In the genomic region with DNA sequence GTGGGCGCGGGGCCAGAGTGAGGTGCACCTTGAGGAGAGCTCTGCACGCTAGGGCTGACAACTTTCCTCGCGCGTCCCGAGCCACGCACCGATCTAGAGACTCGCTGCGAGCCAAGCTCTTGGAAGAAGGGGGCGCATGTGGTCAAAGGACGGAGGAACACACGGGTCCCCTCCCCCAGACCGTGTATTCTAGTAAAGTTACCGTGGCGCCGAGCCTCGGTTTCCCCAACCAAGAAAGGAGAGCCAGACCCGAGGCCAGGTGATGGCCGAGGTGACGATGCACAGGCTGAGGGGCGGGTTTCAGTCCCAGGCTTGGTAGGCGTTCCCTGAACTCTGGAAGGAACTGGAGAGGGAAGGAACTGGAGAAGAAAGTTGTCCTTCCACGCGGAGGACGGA, we compare ENCODE assay signal across 8 mouse cellular contexts. TPM values are rescaled to one million over a fixed set of nuclear protein-coding genes. Genes with fewer than 3 reads are reported as not detected.
DNase-seq lines count a peak whose midpoint lies in the region; ATAC-seq lines count a peak whose summit lies in the region.

No protein-coding gene starts in this region.

- WGBS in heart, embryonic 14.5 days, result under 1% methylated on average over 27 of the region's 27 CpGs

- no peaks in the 10 kb centered on the region for H3K36me3 ChIP-seq in heart, embryonic 14.5 days (ENCODE audit: control insufficient read depth, insufficient read depth, low read length)

- peaks cover under 1 to 17% of the 10 kb centered on the region in 2 experiments; a peak in 3 of 4 replicates for H3K4me1 ChIP-seq in heart, embryonic 14.5 days (ENCODE audit: control insufficient read depth in 2 of 2, insufficient read depth in 2 of 2, low read length in 2 of 2)

- intact Hi-C loops in left cerebral cortex, postnatal 14 days (cut with DNase I), result no loop called here

- H3K9me3 ChIP-seq in heart, embryonic 14.5 days (ENCODE audit: control insufficient read depth, low read length), result no peaks in the 10 kb centered on the region

- H3K27ac ChIP-seq in heart, embryonic 14.5 days (replicated peaks in 1 of 2; ENCODE audit: control insufficient read depth in 1 of 2, insufficient read depth in 1 of 2, low read depth in 2 of 2, low read length in 2 of 2), result peak overlapping the region; percentile 65 to 92; a peak in 3 of 4 replicates

- H3K9ac ChIP-seq in heart, embryonic 14.5 days (ENCODE audit: low read length), result peak overlapping the region; percentile 99

- H3K4me2 ChIP-seq in heart, embryonic 14.5 days (ENCODE audit: low read length), result peak overlapping the region; percentile 92

- H3K27me3 ChIP-seq in heart, embryonic 14.5 days (ENCODE audit: control insufficient read depth, insufficient read depth, low read length), result no peaks in the 10 kb centered on the region

- H3K4me3 ChIP-seq in heart, embryonic 14.5 days (ENCODE audit: control insufficient read depth in 1 of 2, insufficient read depth in 1 of 2, low read depth in 1 of 2, low read length in 2 of 2), result peak overlapping the region; percentile 70 to 98

- peak; percentile 33 for DNase-seq in ovary, postnatal 14 days (ENCODE audit: low spot score)
- DNase-seq in ovary, postnatal 36 days (ENCODE audit: low spot score), result no peak
- DNase-seq in embryo, embryonic 10.5 days (ENCODE audit: low spot score), result peak; percentile 81
- DNase-seq in kidney, postnatal 25 days, result peak; percentile 27 to 66
- DNase-seq in mesoderm, embryonic 11.5 days (ENCODE audit: low read depth, low spot score), result peak; percentile 63
- peak; percentile 76 for DNase-seq in yolk sac, embryonic 10.5 days (ENCODE audit: low spot score)
- DNase-seq in left cerebral cortex, postnatal 14 days (ENCODE audit: low spot score in 2 of 2), result no peak

- ATAC-seq in heart, embryonic 14.5 days (ENCODE audit: insufficient number of reproducible peaks, insufficient read depth, low FRiP score, low read depth), result peak; percentile 65

RNA-seq across cellular contexts. Expression of gene Igf2bp2, which starts 0.4 kb away (rescaled TPM):
- 45.1 and 47.6 TPM in 2 replicates for polyA plus RNA-seq in heart, embryonic 14.5 days (2014; fragmentation: Nextera tagmentation; extraction: Ambion mirVana)
- 1 to 10 TPM; 1.8 to 3.6 TPM for total RNA-seq in left cerebral cortex, postnatal 14 days (2021)

Comparison
In these comparisons a context has a peak if more than half of its experiments do, and no peak if none do; other contexts are left out.
1. DNase-seq: peak in ovary, postnatal 14 days (single experiment), embryo, embryonic 10.5 days (single experiment), kidney, postnatal 25 days (2 of 2), mesoderm, embryonic 11.5 days (single experiment) and yolk sac, embryonic 10.5 days (single experiment); none in ovary, postnatal 36 days (single experiment) and left cerebral cortex, postnatal 14 days (0 of 2).